Mouse (Mus musculus) thymus, adult 2 months (tissue): Measurements from ENCODE around the gene Adamts15. TPM values are rescaled to one million over a fixed set of nuclear protein-coding genes. Genes with fewer than 3 reads are reported as not detected.

Experiments used
- DNase-seq: peaks from one replicate; pipeline ENCODE4 v3.0.0; 2021
- H3K27ac ChIP-seq: fragments of 200-500 bp; 2 replicates; pipeline ENCODE4 v1.5.1; 2012; ENCODE audit warnings: low read length, control low read depth; ENCODE audit not compliant: control insufficient read depth, insufficient read depth
- H3K27me3 ChIP-seq: fragments of 200-500 bp; 2 replicates; pipeline ENCODE4 v1.6.1; 2012; ENCODE audit warnings: mild to moderate bottlenecking, low read length, moderate library complexity, mixed read lengths; ENCODE audit not compliant: control insufficient read depth, insufficient read depth
- H3K36me3 ChIP-seq: fragments of 200-500 bp; 2 replicates; pipeline ENCODE4 v1.6.1; 2012; ENCODE audit warnings: mild to moderate bottlenecking, low read length, moderate library complexity; ENCODE audit not compliant: control insufficient read depth, insufficient read depth
- H3K4me1 ChIP-seq: fragments of 200-500 bp; replicated peaks from 2 replicates; pipeline ENCODE4 v1.6.1; 2012; ENCODE audit warnings: low read length; ENCODE audit not compliant: control insufficient read depth, insufficient read depth
- H3K4me3 ChIP-seq: fragments of 200-500 bp; 2 replicates; pipeline ENCODE4 v1.5.1; 2012; ENCODE audit warnings: mild to moderate bottlenecking, low read length, control low read depth, moderate library complexity; ENCODE audit not compliant: control insufficient read depth, insufficient read depth
- CTCF ChIP-seq: fragments of 200-500 bp; IDR thresholded peaks from 2 replicates; pipeline ENCODE4 v1.5.1; 2012; ENCODE audit warnings: mild to moderate bottlenecking, control low read depth, low read length, moderate library complexity, borderline replicate concordance; ENCODE audit not compliant: control insufficient read depth, poor library complexity, insufficient read depth; ENCODE audit errors: extremely low read depth
- POLR2A ChIP-seq: fragments of 200-500 bp; IDR thresholded peaks from 2 replicates; pipeline ENCODE4 v1.6.1; 2012; ENCODE audit warnings: mild to moderate bottlenecking, low read length, control low read depth, moderate library complexity; ENCODE audit not compliant: control insufficient read depth, poor library complexity, insufficient read depth; ENCODE audit errors: extremely low read depth
- WGBS: fragments of 180-500 bp; shearing (Covaris S2); methylation state at CpG from one replicate; pipeline ENCODE4 v1.1.7; 2018; 5-methylcytosine and 5-hydroxymethylcytosine counted together
- polyA plus RNA-seq: library from polyadenylated mRNA; depleted of rRNA; stranded (reverse); fragments of >200 nt; gene quantifications from 2 replicates; pipeline ENCODE4 v1.2.3, GENCODE M21; 2012

The Adamts15 gene
- polyA plus RNA-seq, 1 experiment: 1.5 TPM

DNA sequence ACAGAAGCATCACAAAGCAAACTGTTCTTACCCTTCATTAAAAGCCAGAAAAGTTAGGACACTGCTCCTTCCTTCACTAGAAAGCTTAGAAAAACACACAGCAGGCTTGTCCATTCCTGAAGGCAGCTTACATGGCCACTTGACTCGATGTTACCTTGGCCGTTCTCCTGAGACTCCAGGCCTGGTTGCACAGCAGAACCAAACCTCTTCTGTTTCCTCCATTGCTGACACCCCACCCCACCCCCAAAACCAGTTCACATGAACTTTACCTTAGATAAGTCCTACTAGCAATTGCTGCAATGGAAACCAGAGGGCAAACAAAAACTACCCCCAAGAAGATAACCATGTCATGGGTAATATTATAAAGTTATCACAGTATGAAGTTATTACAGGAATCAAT lies 25.1 kb downstream of the Adamts15 start:
- Histone ChIP-seq H3K4me3 (no peak overlapping the region), H3K27ac (no peak overlapping the region), H3K27me3 (no peaks in the 10 kb centered on the region), H3K4me1 (no peaks in the 10 kb centered on the region; the same call in 1 of the 2 replicates), H3K36me3 (no peaks in the 10 kb centered on the region)
- DNase-seq: no peak
- WGBS: 86% methylated on average over 2 of the region's 2 CpGs
- no peak for TF ChIP-seq CTCF
- TF ChIP-seq POLR2A: no peak

DNA sequence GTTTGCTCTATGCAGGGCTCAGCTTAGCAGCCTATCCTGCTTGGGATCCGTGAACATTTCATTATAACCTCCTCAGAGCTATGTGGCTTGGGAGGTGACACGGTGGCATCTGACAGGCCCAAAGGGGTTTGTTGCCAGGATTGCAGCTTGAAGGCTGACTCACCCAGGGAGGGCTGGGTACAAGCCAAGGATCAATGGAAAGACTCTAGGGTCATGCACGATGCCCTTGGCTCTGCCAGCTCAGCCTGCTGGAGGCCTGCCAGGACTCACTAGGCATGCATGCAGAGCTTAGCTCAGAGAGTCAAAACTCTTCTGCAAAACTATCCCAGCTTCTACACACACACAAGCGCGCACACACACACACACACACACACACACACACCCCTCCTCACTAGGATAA lies 25.5 kb downstream of the Adamts15 start:
- H3K27me3 ChIP-seq: no peaks in the 10 kb centered on the region
- H3K4me1 ChIP-seq: no peaks in the 10 kb centered on the region
- no peak for TF ChIP-seq CTCF
- TF ChIP-seq POLR2A: no peak
- no peak overlapping the region for H3K27ac ChIP-seq
- H3K4me3 ChIP-seq: no peak overlapping the region
- H3K36me3 ChIP-seq: no peaks in the 10 kb centered on the region
- DNase-seq: no peak
- 86% methylated on average over 5 of the region's 5 CpGs for WGBS

DNA sequence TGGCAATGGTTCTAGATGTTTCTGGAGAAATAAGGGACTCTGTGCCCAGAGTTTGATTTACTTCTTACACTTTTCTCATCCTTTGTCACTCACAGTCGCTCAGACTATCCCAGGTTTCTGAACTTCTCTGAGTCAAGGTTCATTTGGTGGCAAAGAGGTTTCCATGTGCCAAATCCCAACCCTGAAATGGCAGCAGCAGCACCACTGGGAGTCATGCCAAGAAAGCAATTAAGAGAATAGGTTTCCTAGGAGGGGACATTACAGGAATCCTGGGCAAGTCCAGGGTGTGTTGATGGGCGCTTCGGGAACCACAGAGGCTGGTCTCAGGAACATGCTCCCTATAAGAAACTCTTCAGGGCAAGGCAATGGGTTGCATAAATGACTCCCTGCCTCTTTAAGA lies 26.6 kb downstream of the Adamts15 start:
- Histone ChIP-seq H3K27ac (no peak overlapping the region), H3K27me3 (no peaks in the 10 kb centered on the region), H3K4me1 (no peaks in the 10 kb centered on the region), H3K36me3 (no peaks in the 10 kb centered on the region), H3K4me3 (no peak overlapping the region)
- DNase-seq: no peak
- 87% methylated on average over 3 of the region's 3 CpGs for WGBS
- TF ChIP-seq CTCF (no peak), POLR2A (no peak)

DNA sequence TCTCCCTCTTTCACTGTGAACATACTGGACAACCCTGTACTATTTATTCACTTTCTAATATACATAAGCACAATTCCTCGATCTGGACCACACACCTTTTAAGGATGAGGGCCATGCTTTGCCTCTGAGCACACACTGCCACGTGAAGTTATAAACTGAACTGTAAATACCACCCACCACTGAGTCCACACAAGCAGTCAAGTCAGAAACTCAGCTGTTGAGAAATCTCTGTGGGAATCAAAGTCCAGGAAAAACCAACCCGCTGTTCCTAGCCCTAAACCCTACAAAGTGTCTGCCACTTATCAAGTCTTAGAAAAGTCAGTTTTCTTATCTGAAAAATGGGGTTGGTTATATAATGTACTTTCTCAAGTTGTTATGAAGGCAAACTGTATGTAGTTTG lies 36.0 kb downstream of the Adamts15 start:
- no peaks in the 10 kb centered on the region for H3K36me3 ChIP-seq
- H3K4me1 ChIP-seq: no peaks in the 10 kb centered on the region
- DNase-seq: no peak
- TF ChIP-seq POLR2A (no peak), CTCF (no peak)
- H3K4me3 ChIP-seq: no peak overlapping the region
- H3K27me3 ChIP-seq: no peaks in the 10 kb centered on the region
- no peak overlapping the region for H3K27ac ChIP-seq
- WGBS: 87% methylated on average over 3 of the region's 3 CpGs

DNA sequence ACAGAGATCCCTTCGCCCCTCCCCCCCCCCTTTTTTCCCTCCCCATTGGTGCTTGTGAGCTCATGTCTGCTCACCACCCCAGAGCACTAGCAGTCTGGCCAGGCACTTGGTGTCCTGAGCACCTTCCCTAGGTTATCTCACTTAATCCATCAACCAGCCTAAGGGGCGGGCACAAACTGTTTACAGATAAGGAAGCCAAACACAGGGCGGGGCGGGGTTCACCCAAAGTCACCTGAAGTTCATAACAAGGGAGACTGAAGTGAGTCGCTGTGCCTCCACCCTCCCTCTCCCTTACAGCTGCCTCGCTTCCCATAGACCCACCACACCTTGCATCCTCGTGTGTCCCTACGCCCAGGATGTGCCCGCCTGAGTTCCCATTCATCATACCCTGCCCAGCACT lies 41.7 kb downstream of the Adamts15 start:
- 87% methylated on average over 9 of the region's 9 CpGs for WGBS
- DNase-seq: no peak

DNA sequence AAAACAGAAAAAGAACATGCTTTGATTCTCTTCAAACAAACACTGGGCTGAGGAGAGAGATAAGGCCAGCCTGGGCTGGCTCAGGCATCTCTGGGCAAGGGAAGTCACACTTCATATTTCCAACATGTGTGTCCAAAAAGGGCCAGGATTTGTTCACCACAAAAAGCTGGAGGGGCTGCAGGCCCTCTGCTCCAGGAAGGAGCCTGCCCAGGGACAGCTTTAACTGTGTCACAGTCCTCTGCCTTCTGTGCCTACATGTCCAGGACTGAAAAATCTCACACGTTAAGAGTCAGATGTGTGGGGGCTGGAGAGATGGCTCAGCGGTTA lies 42.3 kb downstream of the Adamts15 start:
- Histone ChIP-seq H3K27ac (no peak overlapping the region), H3K36me3 (no peaks in the 10 kb centered on the region), H3K4me1 (no peaks in the 10 kb centered on the region), H3K27me3 (no peaks in the 10 kb centered on the region), H3K4me3 (no peak overlapping the region)
- no peak for DNase-seq
- no peak for TF ChIP-seq POLR2A
- TF ChIP-seq CTCF: no peak
- 92% methylated on average over 2 of the region's 2 CpGs for WGBS

More for the DNA sequence above, 41.7 kb downstream of the Adamts15 start:
- Histone ChIP-seq H3K27ac (no peak overlapping the region), H3K27me3 (no peaks in the 10 kb centered on the region), H3K36me3 (no peaks in the 10 kb centered on the region), H3K4me1 (no peaks in the 10 kb centered on the region), H3K4me3 (no peak overlapping the region)
- TF ChIP-seq POLR2A (no peak), CTCF (no peak)

DNA sequence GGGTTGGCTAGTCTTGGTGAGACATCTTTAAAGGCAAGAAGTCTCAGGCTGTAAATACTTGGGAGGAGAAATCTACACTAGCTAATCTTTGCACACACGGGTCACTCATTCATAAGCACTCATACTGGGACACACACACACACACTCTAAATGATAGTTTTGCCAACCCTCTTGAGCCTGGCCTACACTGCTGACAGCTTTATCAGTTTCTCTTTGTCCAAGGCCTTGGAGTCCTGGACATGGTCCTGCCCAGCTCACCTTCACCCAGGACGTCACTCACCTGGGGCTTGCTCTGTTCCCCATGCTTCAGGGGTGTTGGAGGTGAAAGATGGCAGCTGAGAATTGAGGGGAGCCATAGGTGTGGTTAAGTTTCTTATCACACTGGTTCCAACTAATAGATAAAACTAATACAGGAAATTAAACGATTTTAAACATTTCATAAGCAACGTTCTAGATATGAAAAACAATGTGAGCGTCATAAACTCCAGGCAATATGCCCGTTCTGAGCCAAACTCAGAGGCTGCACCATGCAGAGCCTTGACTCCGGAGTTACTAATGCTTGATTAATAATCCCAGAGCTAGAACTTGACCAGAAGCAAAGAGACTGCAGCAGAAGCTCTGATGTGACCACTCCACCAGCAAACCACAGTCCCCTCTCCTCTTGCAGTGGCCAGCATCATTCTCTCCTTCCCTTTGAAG lies 42.9 kb downstream of the Adamts15 start:
- TF ChIP-seq CTCF (no peak), POLR2A (no peak)
- Histone ChIP-seq H3K4me1 (no peaks in the 10 kb centered on the region), H3K4me3 (no peak overlapping the region), H3K36me3 (no peaks in the 10 kb centered on the region), H3K27ac (no peak overlapping the region), H3K27me3 (no peaks in the 10 kb centered on the region)
- WGBS: 87% methylated on average over 7 of the region's 7 CpGs
- DNase-seq: no peak
